Mouse (Mus musculus) ES-E14 (cell line): Measurements from ENCODE around the gene Tmprss9.

ENCODE experiments used
- HCFC1 ChIP-seq: IDR thresholded peaks from 2 replicates; pipeline ENCODE4 v1.6.1; 2012; ENCODE audit warnings: low read length, inconsistent platforms, borderline replicate concordance; ENCODE audit not compliant: insufficient read depth
- MAFK ChIP-seq: IDR thresholded peaks from 2 replicates; pipeline ENCODE4 v1.6.1; 2014; ENCODE audit warnings: mild to moderate bottlenecking, low read depth, low read length, inconsistent platforms; ENCODE audit not compliant: insufficient read depth
- ZC3H11A ChIP-seq: IDR thresholded peaks from 2 replicates; pipeline ENCODE4 v1.6.1; 2012; ENCODE audit warnings: low read depth, mild to moderate bottlenecking, inconsistent platforms, low read length, borderline replicate concordance
- ZNF384 ChIP-seq: IDR thresholded peaks from 2 replicates; pipeline ENCODE4 v1.6.1; 2012; ENCODE audit warnings: low read depth, low read length, inconsistent platforms

DNA sequence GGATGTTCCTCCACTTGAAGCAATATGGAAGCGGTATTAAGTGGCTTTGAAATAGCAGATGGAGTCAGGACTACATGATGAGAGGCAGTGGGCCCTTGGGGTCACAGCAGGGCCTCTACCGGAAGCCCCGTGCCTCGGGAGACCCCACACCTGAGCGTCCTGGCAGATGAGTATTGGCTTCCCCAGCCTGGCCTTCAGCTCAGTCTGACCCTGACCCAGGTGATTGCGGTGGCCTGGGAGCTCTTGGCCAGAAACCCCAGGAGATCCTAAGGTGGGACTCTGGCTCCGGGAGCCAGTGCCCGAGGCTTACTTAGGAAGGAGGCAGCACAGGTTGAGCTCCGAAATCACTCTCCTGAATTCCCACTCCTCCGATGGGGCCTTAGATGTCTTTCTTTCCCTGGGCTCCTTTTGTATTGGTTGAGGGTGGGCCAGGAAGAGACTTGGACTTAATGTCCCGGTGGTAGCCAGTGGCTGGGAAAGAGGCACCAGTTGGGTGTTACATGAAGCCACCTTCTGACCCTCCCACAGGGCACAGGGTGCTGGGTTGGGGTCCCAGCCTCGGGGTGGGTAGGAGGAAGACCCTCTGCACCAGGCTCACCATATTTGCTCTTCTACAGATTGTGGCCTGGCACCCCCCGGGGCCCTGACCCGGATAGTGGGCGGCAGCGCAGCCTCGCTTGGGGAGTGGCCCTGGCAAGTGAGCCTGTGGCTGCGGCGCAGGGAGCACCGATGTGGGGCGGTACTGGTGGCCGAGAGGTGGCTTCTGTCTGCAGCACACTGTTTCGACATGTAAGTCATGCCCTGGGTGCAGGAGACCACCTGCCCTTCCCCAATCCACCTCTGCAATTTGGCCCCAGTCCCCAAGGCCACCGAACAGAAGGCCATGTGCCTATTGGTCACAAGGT lies 25.2 kb downstream of the Tmprss9 start:
- TF ChIP-seq ZC3H11A (no peak), ZNF384 (no peak), HCFC1 (no peak), MAFK (no peak)
